Mouse (Mus musculus): Measurements from ENCODE around the gene Tulp4. TPM values are rescaled to one million over a fixed set of nuclear protein-coding genes. Genes with fewer than 3 reads are reported as not detected.
A peak's percentile ranks its signal among the peaks of the same experiment; 100 is the strongest.
"Not testable (repeated sequence)": the region's sequence is repeated elsewhere in the genome, so short reads cannot be mapped to it uniquely, and the experiment has no call there.

Gene Tulp4
- polyA plus RNA-seq, 1 experiment from 2014 or later, result 30.5 TPM

- not testable (repeated sequence) for H3K36me3 ChIP-seq (replicated peaks); H3K9me3 ChIP-seq (replicated peaks); H3K27ac ChIP-seq (replicated peaks); H3K4me1 ChIP-seq (replicated peaks); H3K4me2 ChIP-seq; H3K4me3 ChIP-seq (replicated peaks); ATAC-seq (ENCODE audit: insufficient read depth); H3K9ac ChIP-seq; H3K27me3 ChIP-seq
- 80% methylated on average over 10 of the region's 10 CpGs for WGBS (ENCODE audit: insufficient replicate concordance)
Observed at GRCm38 (mm10) chr17:6279772-6280171, 173.5 kb downstream of the Tulp4 start.

- not testable (repeated sequence) for H3K9me3 ChIP-seq (replicated peaks); ATAC-seq (ENCODE audit: insufficient read depth); H3K27me3 ChIP-seq; H3K9ac ChIP-seq; H3K4me2 ChIP-seq; H3K4me3 ChIP-seq (replicated peaks); H3K4me1 ChIP-seq (replicated peaks); H3K27ac ChIP-seq (replicated peaks); H3K36me3 ChIP-seq (replicated peaks)
- WGBS (ENCODE audit: insufficient replicate concordance), result 79% methylated on average over 19 of the region's 19 CpGs
Observed at GRCm38 (mm10) chr17:6280513-6280912, 174.3 kb downstream of the Tulp4 start.

GRCm38 (mm10) chr17:6283137-6283536, 176.9 kb downstream of the Tulp4 start:
- H3K36me3 ChIP-seq (replicated peaks), result not testable (repeated sequence)
- WGBS (ENCODE audit: insufficient replicate concordance), result 81% methylated on average over 8 of the region's 10 CpGs

GRCm38 (mm10) chr17:6286169-6286568, 179.9 kb downstream of the Tulp4 start:
- H3K27me3 ChIP-seq; ATAC-seq (ENCODE audit: insufficient read depth); H3K4me2 ChIP-seq; H3K36me3 ChIP-seq (replicated peaks); H3K4me1 ChIP-seq (replicated peaks); H3K27ac ChIP-seq (replicated peaks); H3K9me3 ChIP-seq (replicated peaks); H3K4me3 ChIP-seq (replicated peaks); H3K9ac ChIP-seq: not testable (repeated sequence)
- 78% methylated on average over 5 of the region's 5 CpGs for WGBS (ENCODE audit: insufficient replicate concordance)

More at GRCm38 (mm10) chr17:6283137-6283536, 176.9 kb downstream of the Tulp4 start:
- H3K4me2 ChIP-seq; H3K4me3 ChIP-seq (replicated peaks); H3K27me3 ChIP-seq; H3K27ac ChIP-seq (replicated peaks); H3K9me3 ChIP-seq (replicated peaks); H3K4me1 ChIP-seq (replicated peaks); ATAC-seq (ENCODE audit: insufficient read depth); H3K9ac ChIP-seq: not testable (repeated sequence)

GRCm38 (mm10) chr17:6289045-6289444, 182.8 kb downstream of the Tulp4 start:
- not testable (repeated sequence) for ATAC-seq (ENCODE audit: insufficient read depth); H3K9ac ChIP-seq; H3K4me2 ChIP-seq; H3K4me1 ChIP-seq (replicated peaks); H3K9me3 ChIP-seq (replicated peaks); H3K36me3 ChIP-seq (replicated peaks); H3K27ac ChIP-seq (replicated peaks); H3K4me3 ChIP-seq (replicated peaks); H3K27me3 ChIP-seq
- WGBS (ENCODE audit: insufficient replicate concordance), result 81% methylated on average over 10 of the region's 12 CpGs

GRCm38 (mm10) chr17:6293882-6294281, 187.6 kb downstream of the Tulp4 start:
- ATAC-seq (ENCODE audit: insufficient read depth); H3K9me3 ChIP-seq (replicated peaks); H3K9ac ChIP-seq; H3K27me3 ChIP-seq; H3K27ac ChIP-seq (replicated peaks); H3K4me1 ChIP-seq (replicated peaks); H3K4me3 ChIP-seq (replicated peaks); H3K36me3 ChIP-seq (replicated peaks); H3K4me2 ChIP-seq: not testable (repeated sequence)
- 83% methylated on average over 1 of the region's 5 CpGs for WGBS (ENCODE audit: insufficient replicate concordance)

- H3K9me3 ChIP-seq (replicated peaks); ATAC-seq (ENCODE audit: insufficient read depth); H3K27me3 ChIP-seq; H3K36me3 ChIP-seq (replicated peaks); H3K4me2 ChIP-seq; H3K4me1 ChIP-seq (replicated peaks); H3K27ac ChIP-seq (replicated peaks); H3K9ac ChIP-seq; H3K4me3 ChIP-seq (replicated peaks): not testable (repeated sequence)
- WGBS (ENCODE audit: insufficient replicate concordance), result 72% methylated on average over 9 of the region's 15 CpGs
Observed at GRCm38 (mm10) chr17:6297060-6297795, 191.0 kb downstream of the Tulp4 start.

GRCm38 (mm10) chr17:6300190-6300863, 194.1 kb downstream of the Tulp4 start:
- 58% methylated on average over 8 of the region's 12 CpGs for WGBS (ENCODE audit: insufficient replicate concordance)
- not testable (repeated sequence) for H3K36me3 ChIP-seq (replicated peaks); H3K4me3 ChIP-seq (replicated peaks); H3K9me3 ChIP-seq (replicated peaks); H3K4me1 ChIP-seq (replicated peaks); H3K27me3 ChIP-seq; H3K9ac ChIP-seq; H3K4me2 ChIP-seq; H3K27ac ChIP-seq (replicated peaks)
- peak; percentile 65 for ATAC-seq (ENCODE audit: insufficient read depth)

Small RNA genes within 50 kb of the gene (microRNA-seq; reads per million reads assigned to microRNA genes)
- not detected for gene Gm22774

Other genes starting within 250 kb of the Tulp4 start
- gene Synj2, start 165.2 kb upstream of the Tulp4 start, polyA plus RNA-seq (2015; fragmentation: Nextera tagmentation; extraction: Ambion mirVana), result 2.4 and 2.6 TPM in 2 replicates
- gene Serac1, start 26.7 kb upstream of the Tulp4 start, polyA plus RNA-seq (2015; fragmentation: Nextera tagmentation; extraction: Ambion mirVana), result 1.0 and 1.8 TPM in 2 replicates
- gene Gtf2h5, start 26.7 kb upstream of the Tulp4 start, polyA plus RNA-seq (2015; fragmentation: Nextera tagmentation; extraction: Ambion mirVana), result 63.2 and 73.0 TPM in 2 replicates
- 2.5 and 2.9 TPM in 2 replicates for gene Tmem181a, start 150.4 kb downstream of the Tulp4 start, polyA plus RNA-seq (2015; fragmentation: Nextera tagmentation; extraction: Ambion mirVana)
- gene Dynlt1a, start 211.1 kb downstream of the Tulp4 start, polyA plus RNA-seq (2015; fragmentation: Nextera tagmentation; extraction: Ambion mirVana), result 5.5 and 5.6 TPM in 2 replicates

All from liver, embryonic 15.5 days (tissue).